ENCODE assay signal across 35 mouse cellular contexts in genomic region chr12:31087060-31087459, GRCm38 (mm10). TPM values are rescaled to one million over a fixed set of nuclear protein-coding genes. Genes with fewer than 3 reads are reported as not detected.
DNase-seq lines count a peak whose midpoint lies in the region; ATAC-seq lines count a peak whose summit lies in the region.
"Had no signal": no experiment of that assay in that cellular context is flagged by ENCODE, and none has a peak within 500 bp of the region (broad histone marks: within the 10 kb centered on the region; RNA-seq: fewer than 3 reads in every experiment).

No protein-coding gene starts in this region.

- H3K27ac ChIP-seq in liver, embryonic 11.5 days (ENCODE audit: low read depth, low read length): no peak overlapping the region
- H3K27ac ChIP-seq in liver, embryonic 16.5 days (ENCODE audit: low read length): no peak overlapping the region
- H3K27ac ChIP-seq: embryonic facial prominence, embryonic 10.5 days; embryonic facial prominence, embryonic 15.5 days; forebrain, embryonic 15.5 days; gastrocnemius, adult 2 months; hindbrain, embryonic 14.5 days; limb, embryonic 12.5 days; neural tube, embryonic 12.5 days; stomach, embryonic 15.5 days had no signal

- no peak overlapping the region for H3K4me3 ChIP-seq in liver, embryonic 11.5 days (ENCODE audit: low read depth, low read length)
- H3K4me3 ChIP-seq in liver, embryonic 16.5 days (ENCODE audit: low read depth, low read length): no peak overlapping the region
- H3K4me3 ChIP-seq: embryonic facial prominence, embryonic 10.5 days; embryonic facial prominence, embryonic 15.5 days; forebrain, embryonic 15.5 days; gastrocnemius, adult 2 months; limb, embryonic 12.5 days; myocyte; neural tube, embryonic 12.5 days; stomach, embryonic 15.5 days had no signal

- H3K4me2 ChIP-seq in liver, embryonic 11.5 days: no peak overlapping the region
- no peak overlapping the region for H3K4me2 ChIP-seq in liver, embryonic 16.5 days (ENCODE audit: low read depth, low read length)
- H3K4me2 ChIP-seq: embryonic facial prominence, embryonic 15.5 days; forebrain, embryonic 15.5 days; heart, embryonic 11.5 days; hindbrain, embryonic 14.5 days; limb, embryonic 12.5 days; neural tube, embryonic 12.5 days; stomach, embryonic 15.5 days had no signal

- no peak overlapping the region for H3K9ac ChIP-seq in liver, embryonic 11.5 days (ENCODE audit: low read depth, low read length)
- H3K9ac ChIP-seq in liver, embryonic 16.5 days (ENCODE audit: low read depth, low read length): no peak overlapping the region
- H3K9ac ChIP-seq: embryonic facial prominence, embryonic 15.5 days; forebrain, embryonic 15.5 days; hindbrain, embryonic 14.5 days; limb, embryonic 12.5 days; neural tube, embryonic 12.5 days; stomach, embryonic 15.5 days had no signal

- no peaks in the 10 kb centered on the region for H3K27me3 ChIP-seq in liver, embryonic 11.5 days (replicated peaks; ENCODE audit: control insufficient read depth, insufficient read depth, low read length)
- no peaks in the 10 kb centered on the region for H3K27me3 ChIP-seq in liver, embryonic 16.5 days (ENCODE audit: control insufficient read depth, insufficient read depth, low read depth, low read length)
- H3K27me3 ChIP-seq: embryonic facial prominence, embryonic 15.5 days; forebrain, embryonic 15.5 days; limb, embryonic 12.5 days; neural tube, embryonic 12.5 days; stomach, embryonic 15.5 days had no signal

- ATAC-seq in liver, embryonic 11.5 days (replicated peaks; ENCODE audit: low FRiP score): peak; percentile 83
- ATAC-seq in liver, embryonic 16.5 days (ENCODE audit: low read depth): peak; percentile 47
- ATAC-seq: activated CD4-positive, CD25-positive, alpha-beta regulatory T cell, adult 4 months; forebrain, embryonic 15.5 days; intestine, postnatal 0 days; lung, postnatal 0 days had no signal

- 67% methylated on average over 4 of the region's 4 CpGs for WGBS in liver, embryonic 11.5 days
- WGBS in liver, embryonic 16.5 days (ENCODE audit: insufficient replicate concordance): 34% methylated on average over 4 of the region's 4 CpGs

- intact Hi-C loops in heart, postnatal 14 days (cut with DNase I): no loop called here
- intact Hi-C loops in left cerebral cortex, postnatal 25 days (cut with DNase I): no loop called here

- peaks cover 22% of the 10 kb centered on the region for H3K4me1 ChIP-seq in liver, embryonic 11.5 days (replicated peaks; ENCODE audit: control insufficient read depth, insufficient read depth, low read length)
- peaks cover 26% of the 10 kb centered on the region for H3K4me1 ChIP-seq in liver, embryonic 16.5 days (ENCODE audit: control insufficient read depth, low read depth, low read length)
- H3K4me1 ChIP-seq: embryonic facial prominence, embryonic 10.5 days; embryonic facial prominence, embryonic 15.5 days; forebrain, embryonic 15.5 days; limb, embryonic 12.5 days; neural tube, embryonic 12.5 days; stomach, embryonic 15.5 days had no signal

- peak; percentile 39 for DNase-seq in spleen, adult 12 weeks (ENCODE audit: low spot score)
- DNase-seq in spleen, adult 18-20 months: no peak
- no peak for DNase-seq in liver, embryonic 11.5 days (ENCODE audit: low spot score)
- DNase-seq in heart, postnatal 14 days: no peak
- no peak for DNase-seq in frontal cortex, postnatal 14 days (ENCODE audit: low spot score in 2 of 2)
- no peak for DNase-seq in thymus, postnatal 10 days (ENCODE audit: low spot score in 2 of 2)
- no peak for DNase-seq in left cerebral cortex, postnatal 25 days (ENCODE audit: low spot score in 2 of 2)
- DNase-seq: adrenal gland, adult 8-10 months; cerebellum, adult 9-11 months; gastrocnemius, adult 2 months; gastrocnemius, postnatal 36 days; heart, adult 18-20 months; heart, postnatal 4 days; kidney, adult 9 months; kidney, postnatal 10 days; layer of hippocampus, postnatal 36 days; lung, adult 18-20 months; lung, postnatal 4 days; right cerebral cortex, adult 18-20 months; right cerebral cortex, postnatal 4 days; thymus, postnatal 25 days had no signal

- no peaks in the 10 kb centered on the region for H3K36me3 ChIP-seq in liver, embryonic 11.5 days (ENCODE audit: control insufficient read depth, insufficient read depth, low read length)
- H3K36me3 ChIP-seq in liver, embryonic 16.5 days (ENCODE audit: control insufficient read depth, insufficient read depth): no peaks in the 10 kb centered on the region
- H3K36me3 ChIP-seq: embryonic facial prominence, embryonic 10.5 days; embryonic facial prominence, embryonic 15.5 days; forebrain, embryonic 15.5 days; limb, embryonic 12.5 days; neural tube, embryonic 12.5 days; stomach, embryonic 15.5 days had no signal

- H3K9me3 ChIP-seq in liver, embryonic 11.5 days (ENCODE audit: control insufficient read depth, low read length): no peaks in the 10 kb centered on the region
- no peaks in the 10 kb centered on the region for H3K9me3 ChIP-seq in liver, embryonic 16.5 days (replicated peaks; ENCODE audit: control insufficient read depth, low read length)
- H3K9me3 ChIP-seq: embryonic facial prominence, embryonic 10.5 days; embryonic facial prominence, embryonic 15.5 days; forebrain, embryonic 15.5 days; limb, embryonic 12.5 days; neural tube, embryonic 12.5 days; stomach, embryonic 15.5 days had no signal

RNA-seq across cellular contexts. Expression of gene Fam110c, which starts 13.4 kb away (rescaled TPM):
- 2.4 and 2.5 TPM in 2 replicates for polyA plus RNA-seq in liver, embryonic 11.5 days (2014; fragmentation: Nextera tagmentation; extraction: Ambion mirVana)
- 3.0 and 3.4 TPM in 2 replicates for polyA plus RNA-seq in liver, embryonic 16.5 days (2015; fragmentation: Nextera tagmentation; extraction: Ambion mirVana)
- under 1 TPM; 0.15 to 0.72 TPM for total RNA-seq in heart, postnatal 14 days (2021)
- total RNA-seq in left cerebral cortex, postnatal 25 days (2021): not detected
- total RNA-seq: gastrocnemius, adult 2 months; gastrocnemius, postnatal 36 days; layer of hippocampus, postnatal 36 days; midbrain, postnatal 0 days had no signal
- polyA plus RNA-seq: activated CD4-positive, CD25-positive, alpha-beta regulatory T cell, adult 4 months; forebrain, embryonic 15.5 days; hindbrain, embryonic 14.5 days; neural tube, embryonic 12.5 days had no signal
